Mouse (Mus musculus): Measurements from ENCODE around the gene Dgcr6.

The Dgcr6 gene

GRCm38 (mm10) chr16:18119031-18119730 lies 66.5 kb downstream of the Dgcr6 start:
- peak; percentile 52 to 80 for DNase-seq (ENCODE audit: low spot score in 2 of 2)

Data from thymus, postnatal 10 days (tissue).